Mouse (Mus musculus) T-cell, adult 66 days (primary cell): ENCODE data around the gene Ttc39b. TPM values are rescaled to one million over a fixed set of nuclear protein-coding genes. Genes with fewer than 3 reads are reported as not detected.

Experiments
- total RNA-seq, 2 experiments: library from RNA; stranded (reverse); gene quantifications; 3 replicates in 1 of 2; 4 replicates in 1 of 2; pipeline ENCODE4 v1.2.4; 2023

The Ttc39b gene
- total RNA-seq = 10 to 100 TPM; 65.4 to 82.7 TPM

DNA sequence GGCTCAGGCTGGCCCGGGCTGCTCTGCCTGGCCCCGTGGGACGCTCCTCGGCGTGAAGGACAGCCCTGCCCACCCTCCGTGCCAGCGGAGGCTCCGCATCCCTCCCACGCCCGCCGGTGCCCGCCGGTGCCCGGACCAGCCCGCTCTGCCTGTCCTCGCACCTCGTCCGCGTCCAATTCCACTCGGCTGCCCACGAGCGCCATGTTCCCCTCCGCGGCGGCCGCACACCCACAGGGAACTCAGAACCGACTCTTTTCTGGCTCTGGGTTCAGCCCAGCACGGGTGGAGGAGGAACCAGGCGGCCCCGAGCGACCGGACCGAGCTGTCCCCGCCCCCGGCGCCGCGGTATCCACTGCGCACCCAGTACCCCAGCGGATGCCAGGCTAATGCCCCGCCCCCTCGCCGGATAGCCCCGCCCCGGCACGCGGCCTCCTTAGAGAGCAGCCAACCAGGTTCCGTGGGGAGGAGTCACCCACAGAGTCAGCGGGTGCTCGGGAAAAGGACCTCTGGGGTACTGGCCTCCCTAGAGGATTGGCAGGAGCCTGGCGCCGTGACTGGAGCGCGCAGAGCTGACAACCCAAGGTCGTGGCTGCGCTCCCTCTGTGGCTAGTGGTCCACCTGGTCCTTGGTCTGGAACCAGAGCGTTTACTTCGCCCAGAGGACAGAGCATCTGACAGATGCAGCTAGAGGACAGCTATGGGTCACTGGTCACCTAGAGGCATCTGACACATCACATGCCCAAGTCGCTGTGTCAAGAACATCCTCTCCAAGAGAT, at the start of gene Ttc39b:
Ttc39b (minus strand) TSS at position 346 of the 775 bp plus-strand sequence.

Other genes starting within 250 kb of the Ttc39b start
- 10 to 100 TPM; 42.3 to 46.4 TPM for gene Snapc3, start 93.5 kb upstream of the Ttc39b start, total RNA-seq
- gene Psip1, start 162.2 kb upstream of the Ttc39b start, total RNA-seq = 100 to 1,000 TPM; 120 to 126 TPM
- 10 to 100 TPM; 10.5 to 13.4 TPM for gene Ccdc171, start 201.3 kb upstream of the Ttc39b start, total RNA-seq